Mouse (Mus musculus) retina, postnatal 1 day (tissue): ENCODE results near the gene Hist1h2ai.

Source experiments
- DNase-seq: peaks from one replicate; pipeline ENCODE4 v3.0.0-alpha.2; 2012

Gene Hist1h2ai

DNA sequence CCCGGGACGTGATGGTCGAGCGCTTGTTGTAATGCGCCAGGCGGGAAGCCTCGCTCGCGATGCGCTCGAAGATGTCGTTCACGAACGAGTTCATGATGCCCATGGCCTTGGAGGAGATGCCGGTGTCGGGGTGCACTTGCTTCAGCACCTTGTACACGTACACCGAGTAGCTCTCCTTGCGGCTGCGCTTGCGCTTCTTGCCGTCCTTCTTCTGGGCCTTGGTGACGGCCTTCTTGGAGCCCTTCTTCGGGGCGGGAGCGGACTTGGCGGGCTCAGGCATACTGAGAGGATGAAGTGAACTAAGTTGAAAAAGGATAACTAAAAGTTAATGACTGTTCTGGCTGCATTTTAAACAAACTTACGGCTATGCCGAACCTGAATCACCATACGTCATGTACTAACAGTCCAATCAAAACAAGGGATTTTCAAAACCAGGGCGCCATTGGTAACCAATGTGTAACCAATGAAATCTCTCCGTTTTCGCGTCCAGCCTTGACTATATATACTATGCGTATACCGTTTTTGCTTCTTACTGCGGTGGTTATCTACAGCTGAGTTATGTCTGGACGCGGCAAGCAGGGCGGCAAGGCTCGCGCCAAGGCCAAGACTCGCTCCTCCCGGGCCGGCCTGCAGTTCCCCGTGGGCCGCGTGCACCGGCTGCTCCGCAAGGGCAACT lies at the start of gene Hist1h2ai, which contains the start of gene Hist1h2bl:
Gene Hist1h2ai (plus strand): TSS at position 559 of the 676 bp plus-strand sequence.
Gene Hist1h2bl (minus strand): TSS at position 280 of the 676 bp plus-strand sequence.
- DNase-seq = peak; percentile 98

DNA sequence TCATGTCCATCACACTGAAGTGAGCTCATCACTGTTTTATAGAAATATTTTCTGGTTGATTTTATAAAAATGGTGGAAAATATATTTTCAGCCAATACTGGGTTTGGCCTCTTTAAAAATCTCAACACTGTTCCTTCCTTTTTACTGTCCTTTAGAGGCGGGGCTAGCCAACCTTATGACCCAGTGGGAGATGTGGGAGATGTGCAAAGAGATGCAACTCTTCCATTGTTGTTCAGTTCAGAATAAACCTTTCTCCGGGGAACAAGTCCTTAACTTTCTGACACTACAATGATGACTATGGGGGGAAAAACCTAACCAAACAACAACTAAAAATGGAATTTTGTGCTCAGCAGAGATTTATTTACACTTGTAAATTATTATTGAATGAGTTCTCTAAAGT lies 38.9 kb upstream of the Hist1h2ai start, which contains the start of gene Olfr1360:
Gene Olfr1360 (minus strand): TSS at position 101 of the 400 bp plus-strand sequence.
- no peak for DNase-seq

DNA sequence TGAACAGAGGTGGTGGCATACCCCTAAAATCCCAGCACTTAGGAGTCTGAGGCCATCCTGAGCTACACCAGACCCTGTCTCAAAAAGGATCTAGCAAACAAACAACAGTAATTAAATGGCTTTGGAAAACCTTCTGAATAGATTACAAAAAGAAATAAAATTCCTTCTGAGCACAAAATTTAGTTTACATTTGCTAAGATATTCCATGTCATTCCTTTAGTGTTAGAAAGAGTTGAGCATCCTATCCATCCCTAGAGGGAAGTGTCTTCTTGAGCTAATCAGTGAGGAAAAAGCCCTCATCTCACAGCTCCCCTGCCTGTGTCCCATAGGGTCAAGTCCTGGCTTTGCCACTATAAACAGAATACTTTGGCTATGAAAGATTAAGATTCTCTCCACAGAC lies 18.4 kb upstream of the Hist1h2ai start, which contains the start of gene Olfr1359:
Gene Olfr1359 (plus strand): TSS at position 301 of the 400 bp plus-strand sequence.
- no peak for DNase-seq

DNA sequence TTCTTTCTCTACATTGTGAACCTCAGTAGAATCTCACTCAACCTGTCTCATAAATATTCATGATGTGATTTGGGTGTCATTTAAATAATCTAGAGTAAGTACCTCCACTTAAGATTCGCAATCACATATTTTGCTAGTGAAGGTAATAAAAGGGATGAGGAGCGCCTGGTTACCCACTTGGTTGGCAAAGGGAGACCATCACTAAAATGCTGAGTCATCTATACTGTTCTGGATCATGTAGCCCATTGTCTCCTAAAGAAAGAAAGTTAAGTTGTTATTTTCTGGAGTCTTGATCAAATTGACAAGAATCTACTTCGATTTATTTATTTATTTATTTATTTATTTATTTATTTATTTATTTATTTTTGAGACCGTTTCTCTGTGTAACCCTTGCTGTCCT lies 9.6 kb upstream of the Hist1h2ai start:
- no peak for DNase-seq

DNA sequence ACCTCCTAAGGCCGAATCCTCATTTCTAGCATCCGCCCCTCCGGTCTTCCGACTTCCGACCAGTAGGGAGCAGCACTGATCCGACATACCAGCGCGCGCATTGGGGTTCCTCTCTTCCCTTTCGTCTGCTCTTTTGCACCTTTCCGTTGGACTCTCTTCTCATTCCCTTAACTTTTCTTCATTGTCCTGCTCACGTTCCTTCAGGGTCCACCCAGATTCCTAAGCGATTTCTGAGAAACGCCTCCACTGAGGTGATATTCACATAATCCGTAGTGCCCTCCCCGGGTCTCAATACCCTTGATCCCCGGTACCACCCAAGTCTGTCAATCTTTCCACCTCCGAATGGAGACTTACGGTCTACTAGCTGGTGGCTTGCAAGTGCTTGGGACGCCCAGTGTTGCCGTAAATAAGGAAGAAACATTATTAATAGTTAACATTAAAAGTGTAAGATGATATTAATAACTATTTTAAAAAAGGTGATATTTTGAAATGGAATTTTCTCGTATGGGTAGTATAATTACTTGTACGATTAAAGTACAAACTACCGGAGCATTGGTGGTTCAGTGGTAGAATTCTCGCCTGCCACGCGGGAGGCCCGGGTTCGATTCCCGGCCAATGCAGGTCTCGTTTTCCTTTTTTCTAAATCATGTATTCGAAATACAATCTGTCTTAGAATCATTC lies 6.1 kb upstream of the Hist1h2ai start:
- DNase-seq = peak; percentile 92

DNA sequence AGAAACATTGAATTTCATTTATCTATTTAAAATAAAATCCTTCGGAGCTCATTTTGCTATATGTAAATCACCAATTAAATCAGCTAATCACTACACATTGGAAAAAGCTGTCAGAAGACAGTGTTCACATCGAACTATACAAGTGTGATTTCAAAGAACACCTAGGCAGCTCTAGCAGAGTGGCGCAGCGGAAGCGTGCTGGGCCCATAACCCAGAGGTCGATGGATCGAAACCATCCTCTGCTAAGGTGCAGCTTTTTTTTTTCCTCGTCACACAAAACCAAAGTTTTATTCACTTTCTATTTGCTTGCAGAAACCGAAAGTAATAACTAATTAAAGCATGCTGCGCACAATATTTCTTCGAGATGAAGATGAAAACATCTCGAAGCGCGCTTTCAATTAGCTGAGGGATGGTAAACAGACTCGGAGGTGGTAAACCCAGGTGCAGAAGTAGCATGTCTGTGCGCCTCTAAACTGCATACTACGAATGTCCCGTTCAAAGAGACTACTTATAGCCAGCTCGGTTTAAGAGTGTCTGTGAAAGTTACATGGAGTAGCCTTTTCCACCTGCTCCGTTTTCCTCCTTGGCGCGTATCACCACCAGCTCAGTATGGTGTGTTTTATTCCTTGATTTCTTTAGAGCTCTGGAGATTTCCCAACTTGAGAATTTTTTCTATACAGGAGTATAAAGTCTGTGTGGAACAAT lies 5.2 kb upstream of the Hist1h2ai start:
- peak; percentile 85 for DNase-seq

DNA sequence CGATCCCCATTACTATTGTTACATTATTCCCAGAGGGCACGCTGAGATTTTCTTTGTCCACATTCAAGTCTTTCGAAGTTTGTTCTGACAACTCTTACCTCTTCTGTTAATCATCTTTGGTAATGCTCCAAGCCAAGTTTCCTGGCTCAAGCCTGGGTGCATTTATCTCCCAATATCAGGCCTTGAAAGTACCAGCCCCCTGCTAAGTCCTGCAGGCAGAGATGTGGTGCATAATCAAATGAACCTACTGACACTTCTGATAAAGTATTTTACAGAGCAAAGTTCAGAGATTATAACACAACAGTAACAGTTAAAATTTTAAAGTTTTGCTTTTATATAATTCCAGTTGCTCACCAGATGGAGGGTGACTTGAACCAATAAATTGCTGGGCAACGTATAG lies 4.5 kb upstream of the Hist1h2ai start:
- no peak for DNase-seq

DNA sequence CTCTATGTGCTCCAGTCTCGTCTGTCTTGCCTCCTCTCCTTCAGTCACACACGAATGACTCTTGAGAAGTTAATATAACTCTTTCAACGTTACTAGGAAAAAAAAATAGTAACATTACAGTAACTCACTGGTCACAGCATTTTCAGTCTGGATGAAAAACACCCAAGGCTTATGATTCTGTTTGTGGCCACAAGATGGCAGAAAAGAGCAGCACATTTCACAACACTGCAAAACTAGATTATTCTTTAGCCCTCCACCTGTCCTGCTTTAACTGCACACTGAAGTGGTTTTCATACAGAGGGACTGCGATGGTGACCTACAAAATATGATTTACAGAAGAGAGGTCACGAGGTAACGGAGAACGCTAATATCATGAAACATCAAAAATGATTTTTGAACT lies 1.5 kb upstream of the Hist1h2ai start:
- peak; percentile 82 for DNase-seq

DNA sequence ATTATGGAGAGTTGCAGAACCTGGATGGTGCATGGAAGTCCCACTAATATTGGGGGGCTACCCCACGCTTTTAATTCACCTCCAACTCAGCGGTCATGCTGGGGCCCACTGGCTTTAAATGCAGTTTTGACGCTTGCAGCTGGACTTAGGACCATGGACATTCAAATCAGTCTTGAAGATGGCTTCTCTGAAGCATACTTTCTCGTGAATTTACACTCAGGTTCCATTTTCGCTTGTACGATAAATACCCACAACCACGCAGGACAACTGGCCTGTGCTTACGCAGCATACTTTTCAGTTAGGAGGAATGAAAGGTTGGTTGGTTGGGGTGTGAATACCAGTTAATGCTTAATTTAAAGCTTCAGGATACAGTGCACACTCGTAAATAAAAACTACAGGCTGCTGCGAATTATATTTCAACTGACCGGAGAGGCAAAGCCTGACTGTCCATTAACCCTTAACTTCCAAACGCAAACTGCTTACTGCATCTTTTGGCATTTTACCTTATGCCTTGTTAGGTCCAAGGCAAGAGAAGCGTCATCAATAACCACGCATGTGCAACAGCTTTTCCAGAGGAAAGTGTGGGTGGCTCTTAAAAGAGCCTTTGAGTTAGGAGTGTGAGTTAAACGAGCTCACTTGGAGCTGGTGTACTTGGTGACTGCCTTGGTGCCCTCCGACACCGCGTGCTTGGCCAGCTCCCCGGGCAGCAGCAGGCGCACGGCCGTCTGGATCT lies 925 bp upstream of the Hist1h2ai start:
- peak; percentile 49 for DNase-seq

DNA sequence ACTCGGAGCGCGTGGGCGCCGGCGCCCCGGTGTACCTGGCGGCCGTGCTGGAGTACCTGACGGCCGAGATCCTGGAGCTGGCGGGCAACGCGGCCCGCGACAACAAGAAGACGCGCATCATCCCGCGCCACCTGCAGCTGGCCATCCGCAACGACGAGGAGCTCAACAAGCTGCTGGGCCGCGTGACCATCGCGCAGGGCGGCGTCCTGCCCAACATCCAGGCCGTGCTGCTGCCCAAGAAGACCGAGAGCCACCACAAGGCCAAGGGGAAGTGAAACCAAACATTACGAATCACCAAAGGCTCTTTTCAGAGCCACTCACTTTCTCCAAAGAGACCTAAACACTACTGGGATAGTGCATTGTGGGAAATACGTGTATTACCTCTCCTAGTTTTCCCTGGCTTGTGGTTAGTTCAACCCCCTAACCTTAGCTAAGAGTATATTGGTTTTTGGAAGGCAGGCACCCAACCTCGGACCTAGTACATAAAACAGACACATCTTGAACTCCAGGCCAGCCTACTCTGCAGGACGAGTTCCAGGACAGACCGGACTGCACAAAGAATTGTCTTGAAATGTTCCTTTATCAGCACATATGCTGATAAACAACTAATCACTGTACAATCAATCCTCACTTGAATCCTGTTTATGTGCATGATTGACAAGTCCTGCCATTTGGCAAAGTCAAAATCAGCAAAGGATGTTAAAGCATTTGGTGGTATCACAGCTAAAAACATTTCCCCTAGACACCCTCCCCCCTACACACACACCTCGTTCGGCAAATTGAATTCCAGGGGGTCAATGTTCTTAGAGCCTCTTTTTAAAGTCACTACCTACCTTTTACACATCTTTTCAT lies 544 bp downstream of the Hist1h2ai start:
- DNase-seq = peak; percentile 60

DNA sequence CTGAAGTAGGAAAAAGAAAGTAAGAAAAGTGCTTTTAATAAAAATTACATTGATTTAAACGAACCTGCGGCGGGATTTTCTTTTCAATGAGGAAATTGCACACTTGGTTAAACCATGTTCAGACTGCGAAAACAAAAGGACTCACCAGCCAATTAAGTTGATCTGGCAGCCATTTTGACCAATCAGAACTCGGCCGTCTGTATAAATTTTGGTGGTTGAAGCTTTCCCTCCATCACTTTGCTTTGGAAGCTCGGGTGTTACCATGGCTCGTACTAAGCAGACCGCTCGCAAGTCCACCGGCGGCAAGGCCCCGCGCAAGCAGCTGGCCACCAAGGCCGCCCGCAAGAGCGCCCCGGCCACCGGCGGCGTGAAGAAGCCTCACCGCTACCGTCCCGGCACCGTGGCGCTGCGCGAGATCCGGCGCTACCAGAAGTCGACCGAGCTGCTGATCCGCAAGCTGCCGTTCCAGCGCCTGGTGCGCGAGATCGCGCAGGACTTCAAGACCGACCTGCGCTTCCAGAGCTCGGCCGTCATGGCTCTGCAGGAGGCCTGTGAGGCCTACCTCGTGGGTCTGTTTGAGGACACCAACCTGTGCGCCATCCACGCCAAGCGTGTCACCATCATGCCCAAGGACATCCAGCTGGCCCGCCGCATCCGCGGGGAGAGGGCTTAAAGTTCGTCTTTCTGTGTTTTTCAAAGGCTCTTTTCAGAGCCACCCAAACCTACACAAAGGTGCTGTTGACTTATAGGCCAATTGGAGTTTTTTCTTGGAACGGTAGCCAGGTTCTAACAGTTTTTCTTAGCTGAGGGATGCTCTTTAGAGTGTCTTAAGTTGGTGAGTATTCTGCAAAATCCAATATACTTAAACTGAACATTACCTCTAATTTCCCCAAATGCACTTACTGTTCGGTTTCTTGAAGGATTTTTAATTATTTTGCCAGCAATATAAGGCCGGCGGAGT lies 1.5 kb downstream of the Hist1h2ai start, which contains the start of gene Hist1h3h:
Gene Hist1h3h (plus strand): TSS at position 263 of the 961 bp plus-strand sequence.
- DNase-seq = peak; percentile 97

DNA sequence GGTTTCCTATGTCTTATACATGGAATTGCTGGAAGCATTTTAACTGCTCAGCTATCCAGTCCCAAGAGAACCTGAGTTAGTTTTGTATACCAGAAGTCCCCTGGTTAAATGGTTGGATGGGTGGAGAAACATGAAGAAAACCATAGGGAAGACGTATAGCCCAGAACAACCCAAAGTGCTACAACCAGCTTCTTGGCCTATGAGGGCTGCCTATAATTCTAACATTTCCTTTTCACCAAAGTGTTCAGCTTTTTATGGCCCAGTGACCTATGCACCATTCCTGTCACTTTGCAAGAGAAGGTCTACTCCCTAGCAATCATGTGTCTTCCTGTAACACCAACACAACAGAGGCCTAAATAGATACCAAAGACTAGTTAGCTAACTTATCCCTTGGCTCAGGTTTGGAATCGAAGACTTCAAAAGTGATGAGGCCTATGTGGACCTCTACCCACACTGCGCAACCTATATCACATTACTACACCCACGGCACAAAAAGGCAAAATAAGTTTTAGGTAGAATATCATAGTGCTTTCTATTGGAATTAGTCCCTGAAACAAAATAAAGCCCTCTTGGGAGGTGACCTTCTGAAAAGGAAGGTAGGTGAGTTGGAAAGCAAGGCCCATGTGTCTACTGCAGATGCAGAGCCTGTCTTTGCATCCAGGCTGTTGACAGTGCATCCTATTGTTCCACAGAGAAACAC lies 2.3 kb downstream of the Hist1h2ai start:
- peak; percentile 16 for DNase-seq

DNA sequence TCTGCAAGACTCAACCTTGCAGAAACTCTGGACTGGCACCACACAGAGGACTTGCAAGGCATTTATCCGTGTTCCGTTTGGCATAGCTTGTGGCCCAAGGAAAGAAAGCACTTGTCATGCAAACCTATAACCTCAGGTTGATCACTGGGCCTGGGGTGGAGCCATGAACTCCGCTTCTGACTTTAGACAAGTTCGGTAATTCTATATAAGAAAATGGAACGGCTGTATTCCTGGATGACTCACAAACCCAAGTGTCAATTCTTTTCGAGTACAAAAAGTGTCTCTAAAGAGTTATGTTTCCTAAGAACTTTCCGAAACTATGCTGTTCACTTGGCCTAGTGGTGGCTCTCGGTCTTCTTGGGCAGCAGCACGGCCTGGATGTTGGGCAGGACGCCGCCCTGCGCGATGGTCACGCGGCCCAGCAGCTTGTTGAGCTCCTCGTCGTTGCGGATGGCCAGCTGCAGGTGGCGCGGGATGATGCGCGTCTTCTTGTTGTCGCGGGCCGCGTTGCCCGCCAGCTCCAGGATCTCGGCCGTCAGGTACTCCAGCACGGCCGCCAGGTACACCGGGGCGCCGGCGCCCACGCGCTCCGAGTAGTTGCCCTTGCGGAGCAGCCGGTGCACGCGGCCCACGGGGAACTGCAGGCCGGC lies 5.0 kb downstream of the Hist1h2ai start:
- peak; percentile 44 for DNase-seq

DNA sequence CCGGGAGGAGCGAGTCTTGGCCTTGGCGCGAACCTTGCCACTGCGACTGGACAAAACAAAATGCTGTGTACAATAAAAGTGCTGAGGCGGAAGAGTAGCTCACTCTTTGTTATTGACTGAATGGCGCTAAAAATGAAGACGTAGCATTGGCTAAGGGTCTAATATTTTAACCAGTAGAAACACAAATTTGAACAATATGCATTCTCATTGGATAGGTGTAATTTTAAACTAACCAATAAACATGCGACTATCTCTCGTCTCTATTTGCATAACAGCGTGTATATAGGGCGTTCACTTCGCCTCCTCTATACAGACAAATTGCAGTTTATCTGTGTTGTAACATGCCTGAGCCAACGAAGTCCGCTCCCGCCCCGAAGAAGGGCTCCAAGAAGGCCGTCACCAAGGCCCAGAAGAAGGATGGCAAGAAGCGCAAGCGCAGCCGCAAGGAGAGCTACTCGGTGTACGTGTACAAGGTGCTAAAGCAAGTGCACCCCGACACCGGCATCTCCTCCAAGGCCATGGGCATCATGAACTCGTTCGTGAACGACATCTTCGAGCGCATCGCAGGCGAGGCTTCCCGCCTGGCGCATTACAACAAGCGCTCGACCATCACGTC lies 5.6 kb downstream of the Hist1h2ai start, which contains the start of gene Hist1h2bm:
Gene Hist1h2bm (plus strand): TSS at position 288 of the 616 bp plus-strand sequence.
- DNase-seq = peak; percentile 97

DNA sequence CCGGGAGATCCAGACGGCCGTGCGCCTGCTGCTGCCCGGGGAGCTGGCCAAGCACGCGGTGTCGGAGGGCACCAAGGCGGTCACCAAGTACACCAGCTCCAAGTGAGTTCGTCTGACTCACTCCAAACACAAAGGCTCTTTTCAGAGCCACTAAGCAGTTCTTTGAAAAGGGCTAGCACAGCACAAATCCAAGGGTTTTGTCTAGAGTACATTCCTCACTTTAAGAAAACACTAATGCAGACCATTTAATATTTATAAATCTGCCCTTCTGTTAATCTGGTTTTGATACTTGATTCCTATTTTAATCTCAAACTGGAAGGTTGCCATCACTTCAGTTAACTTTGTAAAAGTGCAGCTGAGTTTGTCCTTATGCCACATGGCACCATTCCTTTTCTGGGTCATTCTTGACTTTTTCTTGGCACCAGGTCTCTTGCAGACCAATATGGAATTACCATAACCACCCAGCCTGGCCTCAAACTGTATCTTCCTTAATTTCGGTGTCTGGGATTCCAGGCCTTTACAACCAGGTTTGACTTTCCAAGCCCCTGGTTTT lies 6.2 kb downstream of the Hist1h2ai start:
- no peak for DNase-seq

DNA sequence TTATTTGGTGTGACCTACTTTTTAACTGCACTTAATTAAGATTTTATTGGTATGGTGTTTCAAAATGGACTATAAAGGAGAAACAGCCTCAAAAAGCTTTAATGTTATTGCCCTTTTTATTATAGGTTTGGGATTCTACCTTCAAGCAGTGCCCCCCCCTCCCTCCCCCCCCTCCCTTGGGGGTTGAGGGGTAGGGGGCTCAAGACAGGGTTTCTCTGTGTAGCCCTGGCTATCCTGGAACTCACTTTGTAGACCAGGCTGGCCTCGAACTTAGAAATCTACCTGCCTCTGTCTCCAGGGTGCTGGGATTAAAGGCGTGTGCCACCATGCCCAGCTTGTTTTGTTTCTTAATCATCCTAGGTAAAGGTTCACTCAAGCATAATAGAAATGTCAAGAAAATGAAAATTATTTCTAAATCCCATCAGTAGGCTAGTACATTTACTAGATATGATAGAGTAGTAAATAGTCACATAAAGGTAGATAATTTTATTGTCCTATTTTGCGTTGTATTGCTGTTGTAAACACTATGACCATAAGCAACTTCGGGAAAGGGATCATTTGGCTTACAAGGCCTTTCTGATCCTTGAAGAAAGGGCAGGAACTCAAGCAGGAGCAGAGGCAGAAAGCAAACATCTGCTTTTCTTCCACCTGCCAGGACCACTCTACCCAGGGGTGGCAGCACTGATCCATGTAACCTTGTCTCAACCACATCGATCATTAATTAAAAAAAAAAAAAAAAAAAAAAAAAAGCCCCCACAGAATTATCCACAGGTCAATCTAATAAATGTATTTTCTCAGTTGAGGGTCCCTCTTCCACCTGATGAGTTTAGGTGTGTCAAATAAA lies 7.0 kb downstream of the Hist1h2ai start:
- no peak for DNase-seq

DNA sequence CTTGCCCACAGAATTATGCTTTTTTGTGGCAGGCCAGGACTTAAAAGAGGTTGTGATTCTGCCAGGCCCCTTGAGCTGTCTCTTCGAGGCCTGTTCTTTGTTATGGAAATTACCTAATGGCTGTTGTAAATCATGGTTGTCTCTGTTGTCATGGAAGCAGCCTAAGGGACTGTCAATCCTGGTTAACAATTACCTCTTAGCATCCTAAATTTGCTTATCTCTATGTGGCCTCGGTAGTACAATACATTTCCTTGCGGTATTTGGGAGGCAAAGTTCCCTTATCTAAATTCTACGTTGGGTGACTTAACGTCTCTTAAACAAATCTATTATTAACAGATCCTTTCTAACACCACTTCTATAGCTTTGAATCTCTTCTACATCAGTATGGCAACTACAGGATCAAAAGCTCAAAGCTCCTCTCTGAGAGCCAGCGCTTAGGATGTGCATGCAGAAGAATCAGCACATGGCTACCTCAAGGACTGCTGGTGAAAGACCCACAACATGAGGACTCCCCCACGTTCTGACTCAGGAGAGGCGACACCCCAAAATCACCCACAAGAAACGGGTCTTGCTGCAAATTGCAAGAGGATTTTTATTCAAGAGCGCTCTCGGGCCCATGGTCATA lies 11.8 kb downstream of the Hist1h2ai start:
- no peak for DNase-seq
